Mouse (Mus musculus): Measurements from ENCODE around the gene Rbfox1.
A peak's percentile ranks its signal among the peaks of the same experiment; 100 is the strongest.

GRCm38 (mm10) chr16:7136971-7137370 lies 1251.8 kb downstream of the Rbfox1 start:
- TF ChIP-seq CTCF (IDR thresholded peaks at IDR 0.05; ENCODE audit: borderline replicate concordance, extremely low read depth, insufficient read depth, insufficient read length), result peak; percentile 64
- no peak for TF ChIP-seq POLR2A (IDR thresholded peaks at IDR 0.05; ENCODE audit: borderline replicate concordance, extremely low read depth, insufficient read depth, insufficient read length, poor library complexity, severe bottlenecking)

All from brain, embryonic 14.5 days (tissue).